Mouse (Mus musculus) limb, embryonic 12.5 days (tissue): ENCODE data around the gene Slc24a3. TPM values are rescaled to one million over a fixed set of nuclear protein-coding genes. Genes with fewer than 3 reads are reported as not detected.

ENCODE experiments used
- ATAC-seq: fragments of 200-750 bp; cut with Nextera tagmentation; 2 replicates; pipeline ENCODE4 v1.8.0; 2017; ENCODE audit warnings: low read depth, moderate TSS enrichment; ENCODE audit not compliant: insufficient number of reproducible peaks, insufficient read depth, low FRiP score, low TSS enrichment
- H3K27ac ChIP-seq: fragments of 300-500 bp; sonication (generic); 2 replicates; pipeline ENCODE4 v1.5.1; 2016; ENCODE audit warnings: mild to moderate bottlenecking, moderate library complexity
- H3K27me3 ChIP-seq: fragments of 300-500 bp; sonication (generic); 2 replicates; pipeline ENCODE4 v1.6.1; 2016; ENCODE audit warnings: mild to moderate bottlenecking, moderate library complexity
- H3K36me3 ChIP-seq: fragments of 300-500 bp; sonication (generic); 2 replicates; pipeline ENCODE4 v1.6.1; 2016; ENCODE audit warnings: mild to moderate bottlenecking, moderate library complexity
- H3K4me1 ChIP-seq: fragments of 300-500 bp; sonication (generic); replicated peaks from 2 replicates; pipeline ENCODE4 v1.6.1; 2016
- H3K4me2 ChIP-seq: fragments of 300-500 bp; sonication (generic); 2 replicates; pipeline ENCODE4 v1.6.1; 2016; ENCODE audit warnings: mild to moderate bottlenecking, moderate library complexity
- H3K4me3 ChIP-seq: fragments of 300-500 bp; sonication (generic); replicated peaks from 2 replicates; pipeline ENCODE4 v1.5.1; 2016; ENCODE audit warnings: mild to moderate bottlenecking
- H3K9ac ChIP-seq: fragments of 300-500 bp; sonication (generic); replicated peaks from 2 replicates; pipeline ENCODE4 v1.6.1; 2016; ENCODE audit warnings: mild to moderate bottlenecking, moderate library complexity
- H3K9me3 ChIP-seq: fragments of 300-500 bp; sonication (generic); 2 replicates; pipeline ENCODE4 v1.6.1; 2016; ENCODE audit warnings: mild to moderate bottlenecking, moderate library complexity
- WGBS: fragments of 180-500 bp; shearing (Covaris S2); methylation state at CpG from one replicate; pipeline ENCODE4 v1.1.7; 2016; 5-methylcytosine and 5-hydroxymethylcytosine counted together
- polyA plus RNA-seq: library from polyadenylated mRNA; unstranded; fragments of >200 nt; fragmentation: Nextera tagmentation; extraction: Ambion mirVana; gene quantifications from 2 replicates; pipeline ENCODE4 v1.2.1, GENCODE M21; 2016

The Slc24a3 gene
- polyA plus RNA-seq, 1 experiment from 2014 or later: 1.3 TPM

GRCm38 (mm10) chr2:145633811-145634210, 466.3 kb downstream of the Slc24a3 start:
- H3K9me3 ChIP-seq: no peaks in the 10 kb centered on the region
- 79% methylated on average over 5 of the region's 5 CpGs for WGBS
- no peak for ATAC-seq
- H3K9ac ChIP-seq: no peak overlapping the region
- H3K27ac ChIP-seq: peak overlapping the region; percentile 46; the same call in 1 of the 2 replicates
- H3K36me3 ChIP-seq: no peaks in the 10 kb centered on the region
- H3K27me3 ChIP-seq: no peaks in the 10 kb centered on the region
- H3K4me2 ChIP-seq: no peak overlapping the region
- no peaks in the 10 kb centered on the region for H3K4me1 ChIP-seq
- no peak overlapping the region for H3K4me3 ChIP-seq

- Histone ChIP-seq H3K4me3 (no peak overlapping the region), H3K9me3 (no peaks in the 10 kb centered on the region), H3K4me1 (no peaks in the 10 kb centered on the region), H3K27me3 (no peaks in the 10 kb centered on the region), H3K4me2 (no peak overlapping the region), H3K27ac (no peak overlapping the region), H3K9ac (no peak overlapping the region), H3K36me3 (no peaks in the 10 kb centered on the region)
- ATAC-seq: no peak
- WGBS: 74% methylated on average over 21 of the region's 21 CpGs
Measured at GRCm38 (mm10) chr2:145640255-145640984, 472.9 kb downstream of the Slc24a3 start.

GRCm38 (mm10) chr2:145655373-145655960, 487.9 kb downstream of the Slc24a3 start:
- no peaks in the 10 kb centered on the region for H3K9me3 ChIP-seq
- no peaks in the 10 kb centered on the region for H3K27me3 ChIP-seq
- WGBS: 28% methylated on average over 12 of the region's 12 CpGs
- no peak overlapping the region for H3K4me2 ChIP-seq
- no peak overlapping the region for H3K27ac ChIP-seq
- H3K4me3 ChIP-seq: no peak overlapping the region
- H3K36me3 ChIP-seq: no peaks in the 10 kb centered on the region
- no peaks in the 10 kb centered on the region for H3K4me1 ChIP-seq
- ATAC-seq: no peak
- H3K9ac ChIP-seq: no peak overlapping the region

- ATAC-seq: no peak
- Histone ChIP-seq H3K36me3 (no peaks in the 10 kb centered on the region), H3K4me2 (no peak overlapping the region), H3K4me3 (no peak overlapping the region), H3K27ac (no peak overlapping the region), H3K9me3 (no peaks in the 10 kb centered on the region), H3K27me3 (no peaks in the 10 kb centered on the region), H3K4me1 (no peaks in the 10 kb centered on the region), H3K9ac (no peak overlapping the region)
- 70% methylated on average over 3 of the region's 3 CpGs for WGBS
Measured at GRCm38 (mm10) chr2:145656121-145656520, 488.6 kb downstream of the Slc24a3 start.

GRCm38 (mm10) chr2:145656716-145657115, 489.2 kb downstream of the Slc24a3 start:
- Histone ChIP-seq H3K27me3 (no peaks in the 10 kb centered on the region), H3K27ac (no peak overlapping the region), H3K4me2 (no peak overlapping the region), H3K4me1 (no peaks in the 10 kb centered on the region), H3K9me3 (no peaks in the 10 kb centered on the region), H3K9ac (no peak overlapping the region), H3K4me3 (no peak overlapping the region), H3K36me3 (no peaks in the 10 kb centered on the region)
- no peak for ATAC-seq
- 66% methylated on average over 1 of the region's 1 CpGs for WGBS

- Histone ChIP-seq H3K4me2 (no peak overlapping the region), H3K27ac (no peak overlapping the region), H3K27me3 (no peaks in the 10 kb centered on the region), H3K4me1 (no peaks in the 10 kb centered on the region), H3K9ac (no peak overlapping the region), H3K9me3 (no peaks in the 10 kb centered on the region), H3K4me3 (no peak overlapping the region), H3K36me3 (no peaks in the 10 kb centered on the region)
- WGBS: 68% methylated on average over 6 of the region's 7 CpGs
- no peak for ATAC-seq
Measured at GRCm38 (mm10) chr2:145661242-145661641, 493.7 kb downstream of the Slc24a3 start.

GRCm38 (mm10) chr2:145663899-145664298, 496.3 kb downstream of the Slc24a3 start:
- WGBS: 78% methylated on average over 7 of the region's 7 CpGs
- Histone ChIP-seq H3K27me3 (no peaks in the 10 kb centered on the region), H3K4me1 (no peaks in the 10 kb centered on the region), H3K9me3 (no peaks in the 10 kb centered on the region), H3K4me2 (no peak overlapping the region), H3K36me3 (no peaks in the 10 kb centered on the region), H3K27ac (no peak overlapping the region), H3K4me3 (no peak overlapping the region), H3K9ac (no peak overlapping the region)
- no peak for ATAC-seq

GRCm38 (mm10) chr2:145664311-145664710, 496.8 kb downstream of the Slc24a3 start:
- H3K4me3 ChIP-seq: no peak overlapping the region
- H3K27me3 ChIP-seq: no peaks in the 10 kb centered on the region
- no peaks in the 10 kb centered on the region for H3K4me1 ChIP-seq
- no peaks in the 10 kb centered on the region for H3K36me3 ChIP-seq
- WGBS: 76% methylated on average over 2 of the region's 2 CpGs
- H3K27ac ChIP-seq: no peak overlapping the region
- no peak overlapping the region for H3K9ac ChIP-seq
- H3K9me3 ChIP-seq: no peaks in the 10 kb centered on the region
- ATAC-seq: no peak
- H3K4me2 ChIP-seq: no peak overlapping the region

GRCm38 (mm10) chr2:145668135-145668534, 500.6 kb downstream of the Slc24a3 start:
- Histone ChIP-seq H3K4me2 (no peak overlapping the region), H3K9me3 (no peaks in the 10 kb centered on the region), H3K9ac (no peak overlapping the region), H3K4me1 (no peaks in the 10 kb centered on the region), H3K27me3 (no peaks in the 10 kb centered on the region), H3K27ac (no peak overlapping the region), H3K4me3 (no peak overlapping the region), H3K36me3 (no peaks in the 10 kb centered on the region)
- no peak for ATAC-seq
- 60% methylated on average over 4 of the region's 4 CpGs for WGBS

GRCm38 (mm10) chr2:145670131-145670530, 502.6 kb downstream of the Slc24a3 start:
- no peaks in the 10 kb centered on the region for H3K27me3 ChIP-seq
- no peaks in the 10 kb centered on the region for H3K36me3 ChIP-seq
- no peak overlapping the region for H3K4me3 ChIP-seq
- no peaks in the 10 kb centered on the region for H3K9me3 ChIP-seq
- no peak overlapping the region for H3K27ac ChIP-seq
- H3K4me2 ChIP-seq: no peak overlapping the region
- no peak overlapping the region for H3K9ac ChIP-seq
- ATAC-seq: no peak
- 86% methylated on average over 4 of the region's 4 CpGs for WGBS
- H3K4me1 ChIP-seq: peaks cover 10% of the 10 kb centered on the region

GRCm38 (mm10) chr2:145674496-145675141, 507.1 kb downstream of the Slc24a3 start:
- Histone ChIP-seq H3K36me3 (no peaks in the 10 kb centered on the region), H3K4me2 (peak overlapping the region; percentile 90), H3K4me1 (peaks cover 33% of the 10 kb centered on the region), H3K4me3 (peak overlapping the region; percentile 66), H3K27me3 (no peaks in the 10 kb centered on the region), H3K9me3 (peaks cover 7% of the 10 kb centered on the region; the same call in 1 of the 2 replicates), H3K27ac (peak overlapping the region; percentile 80), H3K9ac (peak overlapping the region; percentile 72)
- WGBS: 5% methylated on average over 23 of the region's 23 CpGs
- ATAC-seq: peak; percentile 28
